Mouse (Mus musculus) ovary, postnatal 14 days (tissue): Measurements from ENCODE around the gene A1cf.

Experiments
- DNase-seq: peaks from one replicate; pipeline ENCODE4 v3.0.0; 2022; ENCODE audit warnings: low spot score

A1cf gene

DNA sequence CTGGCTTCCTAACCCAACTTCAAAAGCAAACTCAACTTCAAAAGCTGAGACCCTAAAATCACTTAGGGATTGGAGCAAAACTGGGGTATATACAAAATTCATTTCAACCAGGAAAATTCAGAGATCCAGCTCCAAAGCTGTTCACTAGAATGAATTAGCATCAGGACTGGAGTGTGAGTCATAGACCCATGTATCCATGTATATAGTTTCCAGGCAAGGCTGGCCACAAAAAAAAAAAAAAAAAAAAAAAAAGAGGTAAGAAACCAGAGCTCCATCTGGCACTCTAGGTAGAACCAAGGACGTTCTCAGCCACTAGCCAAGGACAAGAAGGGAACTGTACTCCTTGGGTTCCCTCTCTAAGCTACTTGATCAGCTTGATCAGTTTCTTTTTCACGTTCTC lies 85.2 kb downstream of the A1cf start:
- DNase-seq, result no peak

DNA sequence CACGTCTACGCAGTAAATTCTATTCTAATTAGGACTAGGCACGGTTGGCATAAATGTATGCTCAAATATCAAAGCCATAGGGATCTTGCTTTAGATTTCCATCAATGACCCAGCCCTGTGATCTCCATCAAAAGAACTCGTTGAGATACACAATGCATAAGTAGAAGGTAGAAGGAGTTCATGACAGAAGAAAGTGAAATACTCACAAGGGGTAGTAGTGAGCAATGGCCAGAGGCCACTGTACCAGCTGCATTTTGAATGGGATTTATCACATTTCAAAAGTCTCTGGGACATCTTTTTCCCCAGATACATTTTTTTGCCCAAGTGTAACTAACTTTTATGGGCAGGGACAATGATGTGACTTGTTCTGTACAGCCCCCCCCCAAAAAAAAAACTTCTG lies 85.7 kb downstream of the A1cf start:
- DNase-seq, result no peak

DNA sequence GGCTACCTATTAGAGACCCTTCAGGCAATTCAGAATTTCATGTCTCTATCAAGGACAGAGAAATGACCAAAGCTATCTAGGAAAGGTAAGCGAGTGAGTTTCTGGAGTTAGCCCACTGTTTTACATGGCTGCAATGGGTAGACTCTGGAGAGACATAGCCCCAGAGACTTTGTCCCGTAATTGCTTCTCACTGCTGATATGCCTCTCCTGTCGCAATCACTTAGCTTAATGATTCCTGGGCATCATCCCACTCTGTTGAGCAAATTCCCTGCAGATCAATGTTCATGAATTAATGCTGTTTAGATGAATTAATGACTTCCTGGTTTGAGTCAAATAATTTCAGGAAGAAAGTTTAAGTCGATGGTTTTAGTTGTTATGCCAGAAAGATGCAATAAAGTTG lies 86.1 kb downstream of the A1cf start:
- DNase-seq, result no peak

DNA sequence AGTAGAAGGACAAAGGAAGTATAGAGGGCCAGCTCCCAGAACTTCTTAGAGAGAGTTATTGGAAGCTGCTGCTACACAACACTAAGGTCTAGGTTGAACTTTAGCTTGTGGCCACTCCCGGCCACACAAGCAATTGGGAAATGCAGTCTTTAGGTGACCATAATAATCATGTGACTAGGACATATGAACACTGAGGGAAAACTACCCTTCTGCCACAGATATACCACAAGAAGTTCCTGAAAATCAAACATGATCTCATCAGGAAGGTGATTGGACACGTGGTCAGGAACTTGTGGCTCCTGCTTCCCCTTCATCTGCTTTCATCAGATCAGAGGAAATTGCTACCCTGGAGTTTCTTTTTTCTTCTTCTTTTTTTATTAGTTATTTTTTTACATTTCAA lies 87.8 kb downstream of the A1cf start:
- DNase-seq, result no peak

DNA sequence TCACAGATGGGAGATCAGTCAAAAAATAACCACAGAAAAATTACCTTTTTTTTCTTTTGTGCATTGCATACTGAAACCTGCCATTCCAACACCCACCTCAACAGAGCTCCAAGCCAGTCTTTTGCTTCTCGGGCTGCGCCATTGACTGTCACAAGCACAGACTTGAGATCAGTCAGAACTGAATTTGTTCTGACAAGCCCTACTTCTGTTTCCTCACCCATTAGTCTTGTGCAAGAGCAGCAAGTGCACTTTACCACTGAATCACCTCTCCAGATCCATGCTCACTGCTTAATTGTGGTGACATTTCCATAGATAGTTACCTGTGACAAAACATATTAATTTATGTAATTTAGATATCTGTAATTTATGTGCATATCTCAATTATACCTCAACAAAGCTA lies 91.9 kb downstream of the A1cf start:
- no peak for DNase-seq

DNA sequence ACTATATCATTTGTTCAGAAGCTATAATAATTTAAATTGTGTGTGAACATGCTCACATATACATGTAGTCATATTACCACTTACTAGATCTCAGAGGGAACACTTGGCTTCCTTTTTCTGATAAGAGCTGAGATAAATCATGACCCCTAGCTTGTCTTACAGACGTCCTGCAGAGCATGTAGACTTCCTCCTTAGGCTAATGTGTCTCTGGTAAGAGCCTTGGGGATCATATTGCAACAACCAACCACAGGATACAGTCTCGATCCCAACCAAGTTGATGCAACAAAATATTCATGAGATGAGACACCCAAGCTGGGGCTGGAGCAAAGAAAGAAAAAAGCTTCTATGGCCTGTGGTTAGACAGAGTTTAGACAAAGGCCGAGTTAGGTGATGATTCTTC lies 94.6 kb downstream of the A1cf start:
- no peak for DNase-seq

DNA sequence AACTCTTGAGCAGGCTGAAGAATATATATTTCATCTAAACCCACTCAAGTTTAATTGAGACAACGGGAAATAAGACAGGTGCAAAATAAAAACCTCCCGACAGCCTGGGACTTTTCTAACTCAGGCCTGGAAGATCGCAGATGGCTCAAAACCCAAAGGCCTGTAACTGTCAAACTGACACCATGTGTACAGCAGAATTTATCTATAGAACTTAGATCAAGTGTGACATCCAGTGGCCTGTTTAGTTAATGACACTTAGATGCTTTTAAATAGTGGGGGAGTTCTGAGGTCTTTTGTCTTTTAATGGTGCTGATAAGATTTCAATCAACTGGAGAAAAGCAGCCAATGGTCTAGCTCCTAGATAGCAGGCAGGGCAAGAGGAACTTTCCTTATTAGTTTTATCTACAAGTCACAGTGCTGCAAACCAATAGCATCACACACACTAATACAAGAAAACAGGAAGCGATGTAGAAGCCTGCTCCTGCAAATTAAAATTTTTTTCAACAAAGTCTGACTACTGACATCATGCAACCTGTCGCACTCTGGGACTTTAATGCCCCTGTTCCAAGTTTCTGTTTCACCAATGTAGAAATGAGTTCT lies 99.5 kb downstream of the A1cf start:
- no peak for DNase-seq

DNA sequence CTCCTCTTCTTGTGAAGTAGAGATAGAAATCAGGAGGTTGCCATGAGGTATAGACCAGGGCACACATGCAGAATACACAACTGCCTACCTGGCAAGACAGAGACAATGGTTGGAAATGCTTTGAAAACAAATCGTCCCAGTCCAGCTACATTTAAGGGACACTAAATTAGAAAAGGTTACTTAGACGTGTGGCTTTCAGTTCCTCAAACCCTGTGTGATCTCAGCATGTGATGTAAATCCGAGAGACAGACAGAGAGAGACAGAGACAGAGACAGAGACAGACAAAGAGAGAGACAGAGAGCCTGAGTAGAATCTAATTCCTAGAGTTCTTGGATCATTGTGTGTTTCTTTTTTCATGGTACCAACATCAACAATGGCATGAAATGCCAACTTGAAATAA lies 102.8 kb downstream of the A1cf start:
- DNase-seq, result no peak

DNA sequence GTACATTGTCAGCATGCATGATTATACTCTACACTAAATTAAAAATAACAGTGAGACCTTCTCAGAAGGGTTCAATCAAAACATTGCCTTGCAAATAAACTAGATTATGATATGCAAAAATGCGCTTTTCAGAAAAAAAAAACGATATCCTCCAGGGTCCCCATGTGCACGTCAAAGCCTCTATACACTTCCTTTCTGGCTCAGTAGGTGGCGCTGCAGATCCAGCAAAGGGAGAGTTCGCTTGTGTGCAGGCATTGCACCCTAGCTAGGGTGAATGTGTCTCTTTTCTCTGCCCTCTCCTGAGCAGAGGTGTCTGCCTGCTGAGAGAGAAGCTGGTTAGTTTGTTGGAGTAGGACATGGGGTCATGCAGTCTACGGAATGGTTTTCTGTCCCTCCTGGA lies 103.4 kb downstream of the A1cf start:
- DNase-seq, result peak; percentile 82

DNA sequence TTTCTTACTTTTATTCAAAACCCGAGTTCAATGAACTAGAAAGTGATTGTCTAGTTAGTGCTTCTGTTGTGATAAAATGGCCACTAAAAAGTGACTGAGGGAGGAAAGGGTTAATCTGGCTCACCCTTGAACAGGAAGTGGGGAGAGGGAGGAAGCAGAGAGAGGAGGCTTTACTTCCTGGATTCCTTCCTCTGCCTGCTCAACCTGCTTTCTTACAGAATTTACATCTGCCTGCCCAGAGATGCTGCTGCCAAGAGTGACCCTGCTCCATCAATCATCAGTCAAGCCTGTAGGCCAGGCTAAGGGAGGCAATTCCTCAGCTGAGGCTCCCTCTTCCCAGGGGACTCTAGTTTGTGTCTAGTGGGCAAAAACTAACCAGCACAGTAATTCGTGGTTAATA lies 107.3 kb downstream of the A1cf start:
- no peak for DNase-seq

DNA sequence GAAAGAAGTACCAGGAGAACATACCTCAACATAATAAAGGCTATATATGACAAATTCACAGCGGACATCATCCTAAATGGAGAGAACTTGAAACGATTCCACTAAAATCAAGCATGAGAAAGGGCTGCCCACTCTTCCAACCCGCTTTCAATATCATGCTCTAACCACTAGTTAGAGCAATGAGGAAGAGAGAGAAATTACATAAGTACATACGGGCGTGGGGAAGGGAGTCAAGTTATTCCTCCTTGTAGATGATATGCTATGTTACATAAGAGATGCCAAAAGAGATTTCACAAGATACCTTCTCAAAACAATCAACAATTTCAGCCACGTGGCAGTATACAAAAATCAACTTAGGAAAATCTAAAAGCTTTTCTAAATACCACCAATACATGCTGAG lies 122.5 kb downstream of the A1cf start:
- DNase-seq, result no peak

DNA sequence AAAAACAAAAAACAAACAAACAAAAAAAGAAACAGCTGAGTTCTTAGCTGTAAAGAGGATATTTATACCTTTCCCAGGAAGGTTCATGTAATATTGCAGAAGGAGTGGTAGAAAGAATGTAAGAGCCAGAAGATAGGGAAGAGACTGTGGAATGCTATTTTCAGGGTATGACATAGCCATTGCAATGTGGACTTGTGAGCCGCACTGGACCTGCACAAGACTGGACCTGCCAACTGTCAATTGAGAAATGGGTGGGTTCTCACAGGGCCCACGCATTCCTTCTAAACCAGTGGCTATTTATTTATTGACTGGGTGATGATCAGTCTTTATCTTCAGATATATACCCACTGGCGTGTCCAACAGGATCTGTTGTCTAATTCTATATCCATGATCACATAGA lies 128.4 kb downstream of the A1cf start:
- no peak for DNase-seq
